Mouse (Mus musculus) stomach, postnatal 0 days (tissue): ENCODE data around the gene BC048562. TPM values are rescaled to one million over a fixed set of nuclear protein-coding genes. Genes with fewer than 3 reads are reported as not detected.

Experiments used
- ATAC-seq: fragments of 200-750 bp; cut with Nextera tagmentation; 2 replicates; pipeline ENCODE4 v1.8.0; 2017; ENCODE audit not compliant: low FRiP score, low TSS enrichment
- DNase-seq: peaks from one replicate; pipeline ENCODE4 v3.0.0-alpha.2; 2016; ENCODE audit warnings: low spot score
- H3K27ac ChIP-seq: fragments of 300-500 bp; sonication (generic); replicated peaks from 2 replicates; pipeline ENCODE4 v1.5.1; 2014; ENCODE audit warnings: mild to moderate bottlenecking, control low read depth
- H3K27me3 ChIP-seq: fragments of 300-500 bp; sonication (generic); 2 replicates; pipeline ENCODE4 v1.6.1; 2014; ENCODE audit warnings: low read length; ENCODE audit not compliant: control insufficient read depth, insufficient read depth
- H3K36me3 ChIP-seq: fragments of 300-500 bp; sonication (generic); 2 replicates; pipeline ENCODE4 v1.6.1; 2014; ENCODE audit warnings: low read length, mixed read lengths; ENCODE audit not compliant: control insufficient read depth, insufficient read depth
- H3K4me1 ChIP-seq: fragments of 300-500 bp; sonication (generic); replicated peaks from 2 replicates; pipeline ENCODE4 v1.6.1; 2014; ENCODE audit warnings: antibody characterized with exemption; ENCODE audit not compliant: control insufficient read depth, insufficient read depth
- H3K4me2 ChIP-seq: fragments of 300-500 bp; sonication (generic); replicated peaks from 2 replicates; pipeline ENCODE4 v1.6.1; 2014; ENCODE audit warnings: low read depth, mild to moderate bottlenecking, control low read depth, moderate library complexity
- H3K4me3 ChIP-seq: fragments of 300-500 bp; sonication (generic); 2 replicates; pipeline ENCODE4 v1.5.1; 2014; ENCODE audit warnings: low read depth, low read length, control low read depth
- H3K9ac ChIP-seq: fragments of 300-500 bp; sonication (generic); 2 replicates; pipeline ENCODE4 v1.6.1; 2014; ENCODE audit warnings: mild to moderate bottlenecking, low read length, control low read depth, mixed read lengths
- H3K9me3 ChIP-seq: fragments of 300-500 bp; sonication (generic); 2 replicates; pipeline ENCODE4 v1.6.1; 2016; ENCODE audit warnings: low read length; ENCODE audit not compliant: control insufficient read depth
- CTCF ChIP-seq: IDR thresholded peaks from 2 replicates; pipeline ENCODE4 v1.5.1; 2016; ENCODE audit warnings: antibody characterized with exemption, low read depth, mild to moderate bottlenecking, moderate library complexity
- EP300 ChIP-seq: optimal IDR thresholded peaks from 2 replicates; pipeline ENCODE3; 2016; ENCODE audit warnings: antibody characterized with exemption
- WGBS: fragments of 180-500 bp; shearing (Covaris S2); extraction: QIAGEN DNeasy Blood & Tissue Kit; methylation state at CpG from one replicate; pipeline ENCODE4 v1.1.7; 2014; 5-methylcytosine and 5-hydroxymethylcytosine counted together
- polyA plus RNA-seq: library from polyadenylated mRNA; unstranded; fragments of >200 nt; fragmentation: Nextera tagmentation; extraction: Ambion mirVana; gene quantifications from 2 replicates; pipeline ENCODE4 v1.2.1, GENCODE M21; 2015

Gene BC048562
- polyA plus RNA-seq, 1 experiment from 2014 or later: not detected

DNA sequence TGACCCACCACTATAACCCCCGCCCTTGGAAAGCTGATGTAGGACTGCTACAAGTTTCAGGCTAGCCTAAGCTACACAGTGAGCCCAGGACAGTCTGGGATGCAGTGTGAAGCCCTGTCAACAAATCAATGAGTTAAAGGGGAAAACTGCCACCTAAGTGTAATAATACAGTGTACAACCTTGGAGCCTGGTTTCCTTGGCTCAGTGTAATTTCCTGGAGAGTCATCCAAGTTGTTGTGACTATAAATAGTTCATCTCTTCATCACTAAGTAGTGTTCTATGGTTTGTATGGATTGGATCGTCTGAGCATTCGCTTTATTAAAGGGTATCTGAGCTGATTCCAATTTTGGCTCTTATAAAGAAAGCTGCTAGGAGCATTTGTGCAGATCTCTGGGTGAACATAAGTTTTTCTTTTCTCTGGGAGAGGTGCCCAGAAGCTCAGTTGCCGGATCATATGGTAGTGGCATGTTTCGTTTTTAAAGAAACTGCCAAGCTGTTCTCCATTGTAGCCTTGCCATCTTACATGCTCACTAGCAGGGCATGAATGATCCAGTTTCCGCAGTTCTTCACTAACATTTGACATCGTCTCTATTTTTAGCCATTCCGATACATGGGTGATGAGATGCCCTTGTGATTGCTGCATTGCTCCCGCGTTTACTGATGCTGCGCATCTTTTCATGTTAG lies 5.1 kb downstream of the BC048562 start:
- TF ChIP-seq EP300 (no peak), CTCF (no peak)
- ATAC-seq: no peak; the same call in 1 of the 2 replicates
- H3K27me3 ChIP-seq: no peaks in the 10 kb centered on the region
- H3K9ac ChIP-seq: no peak overlapping the region
- no peak overlapping the region for H3K27ac ChIP-seq
- H3K9me3 ChIP-seq: no peaks in the 10 kb centered on the region
- no peaks in the 10 kb centered on the region for H3K36me3 ChIP-seq
- H3K4me2 ChIP-seq: no peak overlapping the region
- no peaks in the 10 kb centered on the region for H3K4me1 ChIP-seq
- no peak overlapping the region for H3K4me3 ChIP-seq
- WGBS: 70% methylated on average over 11 of the region's 11 CpGs
- DNase-seq: no peak

DNA sequence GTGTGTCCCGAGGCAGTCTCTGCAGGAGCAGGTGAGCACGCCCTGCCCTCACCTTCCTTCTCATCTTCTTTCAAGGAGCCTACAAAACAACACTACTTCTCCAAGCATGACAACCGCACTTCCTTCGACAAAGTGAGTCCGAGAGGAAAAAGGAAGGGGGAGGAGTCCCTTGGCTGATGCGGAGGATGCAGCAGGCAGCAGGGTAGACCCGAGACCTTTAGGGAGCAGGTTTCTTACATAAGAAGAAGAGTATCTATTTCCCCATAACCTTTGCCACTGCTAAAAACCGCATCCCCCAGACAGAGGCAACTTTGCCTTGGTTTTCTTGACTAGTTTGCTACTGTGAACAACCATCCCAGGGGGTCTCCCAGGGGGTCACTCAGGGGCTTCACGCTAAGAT lies 8.8 kb downstream of the BC048562 start:
- no peak overlapping the region for H3K9ac ChIP-seq
- H3K36me3 ChIP-seq: no peaks in the 10 kb centered on the region
- 62% methylated on average over 9 of the region's 9 CpGs for WGBS
- no peaks in the 10 kb centered on the region for H3K27me3 ChIP-seq
- H3K27ac ChIP-seq: no peak overlapping the region
- H3K4me2 ChIP-seq: no peak overlapping the region
- no peaks in the 10 kb centered on the region for H3K9me3 ChIP-seq
- no peak overlapping the region for H3K4me3 ChIP-seq
- H3K4me1 ChIP-seq: no peaks in the 10 kb centered on the region
- ATAC-seq (no peak), DNase-seq (no peak)
- TF ChIP-seq CTCF (no peak), EP300 (no peak)

GRCm38 (mm10) chr9:108449860-108450259 lies 13.6 kb downstream of the BC048562 start:
- TF ChIP-seq EP300: no peak
- TF ChIP-seq CTCF: no peak
- no peak overlapping the region for H3K9ac ChIP-seq
- H3K27me3 ChIP-seq: no peaks in the 10 kb centered on the region
- 0 out of 2 replicates have a peak overlapping the region, but pooled peaks have one; percentile 35 for H3K27ac ChIP-seq
- H3K4me2 ChIP-seq: peak overlapping the region; percentile 90; the same call in 1 of the 2 replicates
- H3K9me3 ChIP-seq: no peaks in the 10 kb centered on the region
- 0 out of 2 replicates have a peak, but pooled peaks cover 2% of the 10 kb centered on the region for H3K4me1 ChIP-seq
- WGBS: 51% methylated on average over 4 of the region's 4 CpGs
- H3K36me3 ChIP-seq: no peaks in the 10 kb centered on the region
- ATAC-seq (no peak), DNase-seq (no peak)
- no peak overlapping the region for H3K4me3 ChIP-seq

DNA sequence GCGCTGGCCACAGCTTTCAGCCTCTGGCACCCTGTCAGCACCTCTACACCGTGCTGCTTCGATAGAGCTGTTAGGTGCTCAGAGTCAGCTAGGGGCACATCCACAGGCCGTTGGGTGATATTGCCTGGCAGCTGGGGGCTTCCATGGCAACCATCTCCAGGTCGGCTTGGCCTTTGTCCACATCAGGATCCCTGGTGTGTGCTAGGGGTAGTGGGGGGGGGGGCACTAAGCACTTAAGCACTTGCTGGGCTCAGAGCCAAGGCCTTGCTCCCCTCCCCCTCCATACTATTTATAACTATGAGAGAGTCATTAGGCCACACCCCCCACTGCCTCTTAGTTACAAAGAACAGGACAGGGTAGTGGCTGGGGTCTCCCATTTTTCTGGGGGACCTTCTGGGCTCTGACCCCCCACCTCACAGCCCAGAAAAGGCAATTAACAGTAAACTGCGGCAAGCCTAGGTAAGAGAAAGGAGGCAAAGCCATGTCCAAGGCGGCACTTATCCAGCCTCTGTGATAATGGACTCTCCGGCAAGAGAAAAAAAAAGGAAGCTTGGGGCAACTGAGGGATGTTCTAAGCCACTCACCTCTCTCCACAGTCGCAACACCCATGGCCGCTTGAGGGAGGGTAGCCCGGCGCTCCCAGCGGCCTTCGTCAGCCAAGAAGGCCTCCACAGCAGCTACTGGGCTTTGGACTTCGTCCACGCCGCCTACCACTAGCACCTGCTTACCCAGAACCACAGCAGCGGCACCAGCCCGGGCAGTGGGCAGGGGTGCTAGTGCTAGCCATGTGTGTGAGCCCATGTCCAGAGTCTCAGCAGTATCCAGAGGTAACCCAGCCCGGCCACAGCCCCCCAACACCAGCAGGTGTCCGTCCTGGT lies 14.2 kb downstream of the BC048562 start:
- DNase-seq (peak; percentile 58), ATAC-seq (peak; percentile 13; the same call in 1 of the 2 replicates)
- TF ChIP-seq EP300 (no peak), CTCF (no peak)
- peak overlapping the region; percentile 37 for H3K27ac ChIP-seq
- peak overlapping the region; percentile 61 for H3K4me3 ChIP-seq
- H3K4me2 ChIP-seq: peak overlapping the region; percentile 90
- H3K36me3 ChIP-seq: no peaks in the 10 kb centered on the region
- WGBS: 52% methylated on average over 20 of the region's 21 CpGs
- H3K27me3 ChIP-seq: no peaks in the 10 kb centered on the region
- H3K9me3 ChIP-seq: no peaks in the 10 kb centered on the region
- 0 out of 2 replicates have a peak, but pooled peaks cover 2% of the 10 kb centered on the region for H3K4me1 ChIP-seq
- H3K9ac ChIP-seq: peak overlapping the region; percentile 38

DNA sequence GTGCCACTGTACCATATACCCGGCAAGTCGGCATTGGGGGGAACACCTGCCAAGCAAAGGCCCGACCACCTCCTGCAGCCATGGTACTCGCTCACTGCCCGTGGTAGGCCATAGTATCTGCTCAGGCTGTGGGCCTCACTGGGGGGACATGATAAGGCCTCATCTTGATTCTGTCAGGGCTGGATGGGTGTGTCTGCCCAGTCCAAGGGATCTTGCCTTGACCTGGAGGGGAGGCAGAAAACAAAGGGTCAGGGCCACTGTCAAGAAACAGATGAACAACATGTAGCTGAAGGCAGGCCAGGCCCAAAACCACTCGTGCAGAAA lies 14.8 kb downstream of the BC048562 start:
- DNase-seq: no peak
- 60% methylated on average over 6 of the region's 6 CpGs for WGBS
- H3K4me3 ChIP-seq: peak overlapping the region; percentile 61
- no peaks in the 10 kb centered on the region for H3K36me3 ChIP-seq
- 0 out of 2 replicates have a peak, but pooled peaks cover 2% of the 10 kb centered on the region for H3K4me1 ChIP-seq
- peak overlapping the region; percentile 37 for H3K27ac ChIP-seq
- peak overlapping the region; percentile 69 for H3K9ac ChIP-seq
- ATAC-seq: no peak
- no peaks in the 10 kb centered on the region for H3K9me3 ChIP-seq
- no peaks in the 10 kb centered on the region for H3K27me3 ChIP-seq
- H3K4me2 ChIP-seq: peak overlapping the region; percentile 90
- TF ChIP-seq CTCF: no peak
- no peak for TF ChIP-seq EP300
